Mouse (Mus musculus) limb, embryonic 14.5 days (tissue): ENCODE results near the gene Mcam. TPM values are rescaled to one million over a fixed set of nuclear protein-coding genes. Genes with fewer than 3 reads are reported as not detected.

Source experiments
- ATAC-seq: fragments of 200-750 bp; cut with Nextera tagmentation; 2 replicates; pipeline ENCODE4 v1.8.0; 2017; ENCODE audit warnings: low read depth, moderate number of reproducible peaks, moderate TSS enrichment; ENCODE audit not compliant: low FRiP score
- DNase-seq: peaks from one replicate; pipeline ENCODE4 v3.0.0-alpha.2; 2015; ENCODE audit warnings: low spot score
- H3K27ac ChIP-seq: fragments of 300-500 bp; sonication (generic); replicated peaks from 2 replicates; pipeline ENCODE4 v1.5.1; 2014; ENCODE audit warnings: low read depth, mild to moderate bottlenecking, low read length, moderate library complexity, mixed read lengths
- H3K27me3 ChIP-seq: fragments of 300-500 bp; sonication (generic); 2 replicates; pipeline ENCODE4 v1.6.1; 2014; ENCODE audit warnings: low read length, mixed read lengths; ENCODE audit not compliant: control insufficient read depth, insufficient read depth
- H3K36me3 ChIP-seq: fragments of 300-500 bp; sonication (generic); 2 replicates; pipeline ENCODE4 v1.6.1; 2014; ENCODE audit warnings: mild to moderate bottlenecking, low read length, moderate library complexity, mixed read lengths; ENCODE audit not compliant: control insufficient read depth, insufficient read depth
- H3K4me1 ChIP-seq: fragments of 300-500 bp; sonication (generic); 2 replicates; pipeline ENCODE4 v1.6.1; 2014; ENCODE audit warnings: antibody characterized with exemption, low read length, mixed read lengths; ENCODE audit not compliant: control insufficient read depth, insufficient read depth
- H3K4me2 ChIP-seq: fragments of 300-500 bp; sonication (generic); replicated peaks from 2 replicates; pipeline ENCODE4 v1.6.1; 2014; ENCODE audit warnings: low read depth, mild to moderate bottlenecking, low read length, moderate library complexity; ENCODE audit not compliant: severe bottlenecking
- H3K4me3 ChIP-seq: fragments of 300-500 bp; sonication (generic); replicated peaks from 2 replicates; pipeline ENCODE4 v1.5.1; 2014; ENCODE audit warnings: low read length
- H3K9ac ChIP-seq: fragments of 300-500 bp; sonication (generic); 2 replicates; pipeline ENCODE4 v1.6.1; 2014; ENCODE audit warnings: mild to moderate bottlenecking, low read depth, low read length, moderate library complexity; ENCODE audit not compliant: severe bottlenecking
- H3K9me3 ChIP-seq: fragments of 300-500 bp; sonication (generic); 2 replicates; pipeline ENCODE4 v1.6.1; 2016; ENCODE audit warnings: low read length; ENCODE audit not compliant: control insufficient read depth
- POLR2A ChIP-seq: fragments of 200-500 bp; IDR thresholded peaks from 2 replicates; pipeline ENCODE4 v1.8.0; 2012; ENCODE audit warnings: inconsistent platforms, mild to moderate bottlenecking, moderate library complexity, borderline replicate concordance; ENCODE audit not compliant: insufficient read depth, insufficient read length; ENCODE audit errors: extremely low read depth
- WGBS: fragments of 180-500 bp; shearing (Covaris S2); extraction: QIAGEN DNeasy Blood & Tissue Kit; methylation state at CpG from one replicate; pipeline ENCODE4 v1.1.7; 2014; 5-methylcytosine and 5-hydroxymethylcytosine counted together
- polyA plus RNA-seq, 2 experiments: library from polyadenylated mRNA; depleted of rRNA in 1 of 2; stranded (reverse) in 1 of 2; unstranded in 1 of 2; fragments of >200 nt; fragmentation: Nextera tagmentation in 1 of 2; extraction: Ambion mirVana in 1 of 2; gene quantifications; 2 replicates each; pipeline versions ENCODE4 v1.2.1 to v1.2.3; 2012 to 2014

The Mcam gene
- polyA plus RNA-seq, 2 experiments = 44.2 to 82.8 TPM

GRCm38 (mm10) chr9:44095781-44096180 lies 38.5 kb upstream of the Mcam start:
- no peaks in the 10 kb centered on the region for H3K9me3 ChIP-seq
- no peaks in the 10 kb centered on the region for H3K27me3 ChIP-seq
- H3K36me3 ChIP-seq = peaks cover 30% of the 10 kb centered on the region
- no peak overlapping the region for H3K4me2 ChIP-seq
- DNase-seq (no peak), ATAC-seq (no peak)
- no peak overlapping the region for H3K27ac ChIP-seq
- 85% methylated on average over 9 of the region's 9 CpGs for WGBS
- H3K4me3 ChIP-seq = no peak overlapping the region
- TF ChIP-seq POLR2A = no peak
- no peaks in the 10 kb centered on the region; the same call in 1 of the 2 replicates for H3K4me1 ChIP-seq
- H3K9ac ChIP-seq = no peak overlapping the region

GRCm38 (mm10) chr9:44096536-44096935 lies 37.7 kb upstream of the Mcam start:
- WGBS = 32% methylated on average over 9 of the region's 9 CpGs
- peaks cover 25% of the 10 kb centered on the region for H3K36me3 ChIP-seq
- no peaks in the 10 kb centered on the region; the same call in 1 of the 2 replicates for H3K4me1 ChIP-seq
- H3K27ac ChIP-seq = no peak overlapping the region
- no peaks in the 10 kb centered on the region for H3K27me3 ChIP-seq
- TF ChIP-seq POLR2A = no peak
- H3K9me3 ChIP-seq = no peaks in the 10 kb centered on the region
- H3K4me2 ChIP-seq = no peak overlapping the region
- no peak overlapping the region for H3K9ac ChIP-seq
- H3K4me3 ChIP-seq = no peak overlapping the region
- ATAC-seq (no peak), DNase-seq (no peak)

- 49% methylated on average over 9 of the region's 9 CpGs for WGBS
- no peak for DNase-seq
- Histone ChIP-seq H3K9ac (no peak within 1 kb of the TSS), H3K4me2 (no peak within 1 kb of the TSS), H3K9me3 (no peaks in the 10 kb centered on the region), H3K36me3 (peaks cover 19% of the 10 kb centered on the region), H3K4me1 (peaks cover 4% of the 10 kb centered on the region), H3K27ac (no peak within 1 kb of the TSS), H3K27me3 (no peaks in the 10 kb centered on the region), H3K4me3 (no peak within 1 kb of the TSS)
- ATAC-seq = no peak
- no peak for TF ChIP-seq POLR2A
Measured at GRCm38 (mm10) chr9:44101490-44101889, 32.8 kb upstream of the Mcam start, which contains the start of gene Mfrp. Gene Mfrp, plus strand, starts transcription at chr9:44101729.

- no peak overlapping the region for H3K4me3 ChIP-seq
- no peaks in the 10 kb centered on the region for H3K9me3 ChIP-seq
- ATAC-seq = no peak
- peaks cover 37% of the 10 kb centered on the region for H3K36me3 ChIP-seq
- WGBS = 90% methylated on average over 7 of the region's 7 CpGs
- H3K27me3 ChIP-seq = no peaks in the 10 kb centered on the region
- TF ChIP-seq POLR2A = no peak
- H3K27ac ChIP-seq = no peak overlapping the region
- H3K4me1 ChIP-seq = peaks cover 38% of the 10 kb centered on the region
- DNase-seq = no peak
- H3K9ac ChIP-seq = no peak overlapping the region
- H3K4me2 ChIP-seq = no peak overlapping the region
Measured at GRCm38 (mm10) chr9:44104881-44105280, 29.4 kb upstream of the Mcam start.

- DNase-seq = no peak
- Histone ChIP-seq H3K27me3 (no peaks in the 10 kb centered on the region), H3K27ac (no peak overlapping the region), H3K36me3 (peaks cover 39% of the 10 kb centered on the region), H3K9ac (no peak overlapping the region), H3K4me1 (peaks cover 43% of the 10 kb centered on the region), H3K9me3 (no peaks in the 10 kb centered on the region), H3K4me3 (no peak overlapping the region), H3K4me2 (no peak overlapping the region)
- no peak for TF ChIP-seq POLR2A
- 83% methylated on average over 10 of the region's 10 CpGs for WGBS
- ATAC-seq = no peak
Measured at GRCm38 (mm10) chr9:44105781-44106180, 28.5 kb upstream of the Mcam start.

GRCm38 (mm10) chr9:44106182-44106581 lies 28.1 kb upstream of the Mcam start:
- WGBS = 92% methylated on average over 7 of the region's 7 CpGs
- H3K36me3 ChIP-seq = peaks cover 39% of the 10 kb centered on the region
- no peak overlapping the region for H3K27ac ChIP-seq
- no peak for TF ChIP-seq POLR2A
- no peak for ATAC-seq
- H3K9ac ChIP-seq = no peak overlapping the region
- H3K4me3 ChIP-seq = no peak overlapping the region
- H3K4me2 ChIP-seq = no peak overlapping the region
- no peaks in the 10 kb centered on the region for H3K27me3 ChIP-seq
- no peak for DNase-seq
- peaks cover 43% of the 10 kb centered on the region for H3K4me1 ChIP-seq
- H3K9me3 ChIP-seq = no peaks in the 10 kb centered on the region
